Mouse (Mus musculus): ENCODE data around the gene Pebp1. TPM values are rescaled to one million over a fixed set of nuclear protein-coding genes. Genes with fewer than 3 reads are reported as not detected.

The Pebp1 gene
- total and polyA plus RNA-seq, 2 experiments from 2014 or later = 1,032 to 1,413 TPM

DNA sequence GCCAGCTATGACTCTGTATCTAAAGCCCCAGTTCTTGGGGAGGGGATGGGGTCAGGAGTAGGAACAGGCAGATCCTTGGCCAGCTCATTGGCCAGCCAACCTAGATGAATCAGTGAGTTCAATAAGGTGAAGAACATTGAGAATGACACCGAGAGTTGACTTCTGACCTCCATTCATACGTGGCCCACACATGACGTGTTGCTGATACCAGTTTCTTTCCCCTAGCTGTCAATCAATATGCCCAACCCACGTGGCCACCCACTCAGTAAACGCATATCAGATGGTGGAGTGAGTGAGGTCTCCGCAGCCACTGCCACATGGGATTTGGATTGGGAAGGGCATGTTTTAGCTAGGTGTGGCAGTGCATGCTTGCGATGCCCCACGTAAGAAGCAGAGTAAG is 42.3 kb downstream of the Pebp1 start:
- no peaks in the 10 kb centered on the region for H3K36me3 ChIP-seq (ENCODE audit: insufficient read depth, low read length)
- no peaks in the 10 kb centered on the region for H3K9me3 ChIP-seq (ENCODE audit: low read length)
- H3K27ac ChIP-seq = no peak overlapping the region
- DNase-seq (ENCODE audit: low spot score) (no peak), ATAC-seq (no peak)
- no peaks in the 10 kb centered on the region for H3K27me3 ChIP-seq (ENCODE audit: insufficient read depth, low read length)
- peaks cover 14% of the 10 kb centered on the region; the same call in 1 of the 2 replicates for H3K4me1 ChIP-seq (ENCODE audit: insufficient read depth, low read length)
- no peak overlapping the region for H3K4me3 ChIP-seq (ENCODE audit: low read length)
- no peak overlapping the region for H3K9ac ChIP-seq (replicated peaks; ENCODE audit: low read length)
- 84% methylated on average over 8 of the region's 8 CpGs for WGBS
- no peak for TF ChIP-seq CTCF (IDR thresholded peaks at IDR 0.05; ENCODE audit: low read depth)
- H3K4me2 ChIP-seq (ENCODE audit: low read depth, low read length) = no peak overlapping the region

- TF ChIP-seq CTCF (IDR thresholded peaks at IDR 0.05; ENCODE audit: low read depth) = no peak
- Histone ChIP-seq H3K4me1 (ENCODE audit: insufficient read depth, low read length) (peaks cover 14% of the 10 kb centered on the region; the same call in 1 of the 2 replicates), H3K27ac (peak overlapping the region; percentile 97), H3K9me3 (ENCODE audit: low read length) (no peaks in the 10 kb centered on the region), H3K27me3 (ENCODE audit: insufficient read depth, low read length) (no peaks in the 10 kb centered on the region), H3K36me3 (ENCODE audit: insufficient read depth, low read length) (no peaks in the 10 kb centered on the region), H3K9ac (replicated peaks; ENCODE audit: low read length) (peak overlapping the region; percentile 81), H3K4me2 (ENCODE audit: low read depth, low read length) (peak overlapping the region; percentile 75), H3K4me3 (ENCODE audit: low read length) (peak overlapping the region; percentile 66)
- WGBS = 15% methylated on average over 22 of the region's 22 CpGs
- DNase-seq (ENCODE audit: low spot score) = peak; percentile 41
- peak; percentile 38; the same call in 1 of the 2 replicates for ATAC-seq
Observed at GRCm38 (mm10) chr5:117242671-117243478, 44.5 kb downstream of the Pebp1 start.

GRCm38 (mm10) chr5:117241935-117242531 is 45.4 kb downstream of the Pebp1 start:
- 20% methylated on average over 15 of the region's 16 CpGs for WGBS
- peaks cover 14% of the 10 kb centered on the region; the same call in 1 of the 2 replicates for H3K4me1 ChIP-seq (ENCODE audit: insufficient read depth, low read length)
- no peaks in the 10 kb centered on the region for H3K27me3 ChIP-seq (ENCODE audit: insufficient read depth, low read length)
- no peaks in the 10 kb centered on the region for H3K9me3 ChIP-seq (ENCODE audit: low read length)
- peak overlapping the region; percentile 75 for H3K4me2 ChIP-seq (ENCODE audit: low read depth, low read length)
- peak; percentile 85 for DNase-seq (ENCODE audit: low spot score)
- no peak for TF ChIP-seq CTCF (IDR thresholded peaks at IDR 0.05; ENCODE audit: low read depth)
- H3K4me3 ChIP-seq (ENCODE audit: low read length) = peak overlapping the region; percentile 66
- no peaks in the 10 kb centered on the region for H3K36me3 ChIP-seq (ENCODE audit: insufficient read depth, low read length)
- H3K27ac ChIP-seq = peak overlapping the region; percentile 97
- ATAC-seq = peak; percentile 71
- peak overlapping the region; percentile 81 for H3K9ac ChIP-seq (replicated peaks; ENCODE audit: low read length)

- peak; percentile 67 for DNase-seq (ENCODE audit: low spot score)
- TF ChIP-seq CTCF (IDR thresholded peaks at IDR 0.05; ENCODE audit: low read depth) = no peak
- WGBS = 1% methylated on average over 32 of the region's 32 CpGs
- peak overlapping the region; percentile 97 for H3K27ac ChIP-seq
- no peaks in the 10 kb centered on the region for H3K27me3 ChIP-seq (ENCODE audit: insufficient read depth, low read length)
- H3K36me3 ChIP-seq (ENCODE audit: insufficient read depth, low read length) = no peaks in the 10 kb centered on the region
- peaks cover 14% of the 10 kb centered on the region; the same call in 1 of the 2 replicates for H3K4me1 ChIP-seq (ENCODE audit: insufficient read depth, low read length)
- H3K4me2 ChIP-seq (ENCODE audit: low read depth, low read length) = peak overlapping the region; percentile 75
- H3K4me3 ChIP-seq (ENCODE audit: low read length) = peak overlapping the region; percentile 66
- H3K9me3 ChIP-seq (ENCODE audit: low read length) = no peaks in the 10 kb centered on the region
- peak; percentile 33; the same call in 1 of the 2 replicates for ATAC-seq
- H3K9ac ChIP-seq (replicated peaks; ENCODE audit: low read length) = peak overlapping the region; percentile 81
Observed at GRCm38 (mm10) chr5:117240761-117241322, 46.6 kb downstream of the Pebp1 start.

DNA sequence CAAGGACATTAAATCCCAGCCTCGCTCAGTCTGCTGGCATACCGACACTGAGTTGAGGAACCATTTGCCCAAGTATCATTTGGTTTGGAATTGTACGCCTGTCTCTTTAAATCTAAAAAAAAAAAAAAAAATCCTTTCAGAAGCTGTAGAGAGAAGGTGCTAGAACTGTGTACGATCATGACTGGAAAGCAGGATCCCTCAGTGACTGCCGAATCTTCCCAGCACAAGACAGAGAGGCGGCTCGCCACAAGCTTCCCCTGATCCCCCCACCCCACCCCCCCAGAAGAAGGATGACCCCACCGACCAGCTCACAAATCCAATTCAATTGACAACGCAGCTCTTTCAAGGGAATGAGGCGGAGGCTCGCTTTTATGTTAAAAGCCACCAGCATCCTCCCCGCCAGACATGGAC is 47.1 kb downstream of the Pebp1 start:
- DNase-seq (ENCODE audit: low spot score) (peak; percentile 67), ATAC-seq (peak; percentile 70)
- 5% methylated on average over 12 of the region's 12 CpGs for WGBS
- Histone ChIP-seq H3K36me3 (ENCODE audit: insufficient read depth, low read length) (no peaks in the 10 kb centered on the region), H3K27me3 (ENCODE audit: insufficient read depth, low read length) (no peaks in the 10 kb centered on the region), H3K27ac (peak overlapping the region; percentile 97), H3K9ac (replicated peaks; ENCODE audit: low read length) (peak overlapping the region; percentile 81), H3K4me2 (ENCODE audit: low read depth, low read length) (peak overlapping the region; percentile 75), H3K4me3 (ENCODE audit: low read length) (peak overlapping the region; percentile 66), H3K9me3 (ENCODE audit: low read length) (no peaks in the 10 kb centered on the region), H3K4me1 (ENCODE audit: insufficient read depth, low read length) (peaks cover 14% of the 10 kb centered on the region; the same call in 1 of the 2 replicates)
- TF ChIP-seq CTCF (IDR thresholded peaks at IDR 0.05; ENCODE audit: low read depth) = no peak

- DNase-seq (ENCODE audit: low spot score) (no peak), ATAC-seq (no peak)
- Histone ChIP-seq H3K4me1 (ENCODE audit: insufficient read depth, low read length) (peaks cover 14% of the 10 kb centered on the region; the same call in 1 of the 2 replicates), H3K4me3 (ENCODE audit: low read length) (no peak overlapping the region), H3K27me3 (ENCODE audit: insufficient read depth, low read length) (no peaks in the 10 kb centered on the region), H3K9me3 (ENCODE audit: low read length) (no peaks in the 10 kb centered on the region), H3K4me2 (ENCODE audit: low read depth, low read length) (no peak overlapping the region), H3K27ac (no peak overlapping the region), H3K36me3 (ENCODE audit: insufficient read depth, low read length) (0 out of 2 replicates have a peak, but pooled peaks cover 5% of the 10 kb centered on the region), H3K9ac (replicated peaks; ENCODE audit: low read length) (no peak overlapping the region)
- TF ChIP-seq CTCF (IDR thresholded peaks at IDR 0.05; ENCODE audit: low read depth) = no peak
- WGBS = 77% methylated on average over 4 of the region's 4 CpGs
Observed at GRCm38 (mm10) chr5:117239106-117239505, 48.3 kb downstream of the Pebp1 start.

Measured in hindbrain, postnatal 0 days (tissue).